Mouse (Mus musculus): ENCODE data around the gene Ksr1.

DNA sequence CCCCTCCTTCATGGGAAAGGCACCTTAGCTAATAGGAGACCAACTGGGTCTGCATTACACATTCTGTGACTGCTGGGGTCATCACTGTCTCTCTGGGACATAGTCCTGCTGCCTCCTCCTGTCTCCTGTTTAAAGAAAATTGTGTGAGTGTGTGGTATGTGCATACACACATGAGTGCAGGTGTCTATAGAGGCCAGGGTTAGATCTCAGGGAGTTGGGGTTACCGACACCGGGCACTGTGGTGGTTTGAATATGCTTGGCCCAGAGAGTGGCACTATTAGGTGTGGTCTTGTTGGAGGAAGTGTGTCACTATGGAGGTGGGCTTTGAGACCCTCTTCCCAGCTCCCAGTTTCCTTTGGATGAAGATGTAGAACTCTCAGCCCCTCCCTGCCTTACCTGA is 133.7 kb downstream of the Ksr1 start:
- no peak for TF ChIP-seq CTCF (IDR thresholded peaks at IDR 0.05; ENCODE audit: control insufficient read depth, insufficient read depth, low read length)
- TF ChIP-seq POLR2A (IDR thresholded peaks at IDR 0.05; ENCODE audit: borderline replicate concordance, control insufficient read depth, low read depth, low read length), result no peak

Measured in bone marrow, adult 2 months (tissue).